Mouse (Mus musculus) E14TG2a.4 (cell line): Measurements from ENCODE around the gene Fanci.

Experiments
- H3K27me3 ChIP-seq: 2 replicates; pipeline ENCODE4 v1.6.1; 2014; ENCODE audit warnings: low read length, control low read depth; ENCODE audit not compliant: insufficient read depth
- H3K36me3 ChIP-seq: 2 replicates; pipeline ENCODE4 v1.6.1; 2014; ENCODE audit warnings: low read length, control low read depth; ENCODE audit not compliant: insufficient read depth
- H3K4me1 ChIP-seq: replicated peaks from 2 replicates; pipeline ENCODE4 v1.6.1; 2014; ENCODE audit warnings: low read depth, low read length, control low read depth
- H3K4me3 ChIP-seq: replicated peaks from 2 replicates; pipeline ENCODE4 v1.5.1; 2014; ENCODE audit warnings: mild to moderate bottlenecking, low read length
- H3K9me3 ChIP-seq: 2 replicates; pipeline ENCODE4 v1.6.1; 2014; ENCODE audit warnings: low read length, control low read depth
- CTCF ChIP-seq: conservative IDR thresholded peaks from 2 replicates; pipeline ENCODE4 v1.5.1; 2014; ENCODE audit warnings: low read length
- NANOG ChIP-seq: IDR thresholded peaks from 2 replicates; pipeline ENCODE4 v1.6.1; 2014; ENCODE audit warnings: borderline replicate concordance, low read length, mixed read lengths
- POU5F1 ChIP-seq: IDR thresholded peaks from 2 replicates; pipeline ENCODE4 v1.6.1; 2014; ENCODE audit warnings: low read length, borderline replicate concordance

The Fanci gene

GRCm38 (mm10) chr7:79392860-79393513 lies 1.3 kb downstream of the Fanci start:
- H3K27me3 ChIP-seq, result no peaks in the 10 kb centered on the region
- no peaks in the 10 kb centered on the region for H3K9me3 ChIP-seq
- TF ChIP-seq NANOG, result no peak
- TF ChIP-seq CTCF, result peak; percentile 63
- no peak for TF ChIP-seq POU5F1

GRCm38 (mm10) chr7:79393924-79394323 lies 2.2 kb downstream of the Fanci start:
- H3K4me1 ChIP-seq, result peaks cover 79% of the 10 kb centered on the region
- no peaks in the 10 kb centered on the region for H3K27me3 ChIP-seq
- H3K36me3 ChIP-seq, result peaks cover 11% of the 10 kb centered on the region
- no peaks in the 10 kb centered on the region for H3K9me3 ChIP-seq
- TF ChIP-seq NANOG, result no peak
- no peak for TF ChIP-seq CTCF
- TF ChIP-seq POU5F1, result no peak
- H3K4me3 ChIP-seq, result peak overlapping the region; percentile 94

More at GRCm38 (mm10) chr7:79392860-79393513, 1.3 kb downstream of the Fanci start:
- peak overlapping the region; percentile 94 for H3K4me3 ChIP-seq
- H3K4me1 ChIP-seq, result peaks cover 79% of the 10 kb centered on the region
- peaks cover 11% of the 10 kb centered on the region for H3K36me3 ChIP-seq

- Histone ChIP-seq H3K4me1 (peaks cover 81% of the 10 kb centered on the region), H3K27me3 (no peaks in the 10 kb centered on the region), H3K36me3 (peaks cover 11% of the 10 kb centered on the region), H3K4me3 (peak overlapping the region; percentile 94), H3K9me3 (no peaks in the 10 kb centered on the region)
- no peak for TF ChIP-seq POU5F1
- TF ChIP-seq CTCF, result no peak
- peak; percentile 62 for TF ChIP-seq NANOG
These were observed 2.9 kb downstream of the Fanci start for GRCm38 (mm10) chr7:79394666-79395065.

- Histone ChIP-seq H3K4me3 (peak overlapping the region; percentile 94; the same call in 1 of the 2 replicates), H3K27me3 (no peaks in the 10 kb centered on the region), H3K9me3 (no peaks in the 10 kb centered on the region), H3K36me3 (peaks cover 14% of the 10 kb centered on the region), H3K4me1 (peaks cover 83% of the 10 kb centered on the region)
- no peak for TF ChIP-seq CTCF
These were observed 3.5 kb downstream of the Fanci start for GRCm38 (mm10) chr7:79395186-79395585.

GRCm38 (mm10) chr7:79397446-79397963 lies 5.8 kb downstream of the Fanci start:
- Histone ChIP-seq H3K27me3 (no peaks in the 10 kb centered on the region), H3K4me1 (peaks cover 92% of the 10 kb centered on the region), H3K4me3 (peak overlapping the region; percentile 69), H3K36me3 (peaks cover 37% of the 10 kb centered on the region), H3K9me3 (no peaks in the 10 kb centered on the region)
- TF ChIP-seq CTCF (no peak), POU5F1 (no peak), NANOG (no peak)

- Histone ChIP-seq H3K36me3 (peaks cover 46% of the 10 kb centered on the region), H3K4me1 (peaks cover 91% of the 10 kb centered on the region), H3K4me3 (peak overlapping the region; percentile 69), H3K9me3 (no peaks in the 10 kb centered on the region), H3K27me3 (no peaks in the 10 kb centered on the region)
- no peak for TF ChIP-seq CTCF
- no peak for TF ChIP-seq POU5F1
- no peak for TF ChIP-seq NANOG
These were observed 6.7 kb downstream of the Fanci start for GRCm38 (mm10) chr7:79398426-79398825.

- peak overlapping the region; percentile 69 for H3K4me3 ChIP-seq
- TF ChIP-seq CTCF (no peak), POU5F1 (no peak), NANOG (0 out of 2 replicates have a peak, but pooled peaks have one; percentile 14)
- H3K36me3 ChIP-seq, result peaks cover 51% of the 10 kb centered on the region
- H3K9me3 ChIP-seq, result no peaks in the 10 kb centered on the region
- H3K27me3 ChIP-seq, result no peaks in the 10 kb centered on the region
- peaks cover 91% of the 10 kb centered on the region for H3K4me1 ChIP-seq
These were observed 7.2 kb downstream of the Fanci start for GRCm38 (mm10) chr7:79398971-79399370.

- Histone ChIP-seq H3K4me3 (no peak overlapping the region), H3K4me1 (peaks cover 80% of the 10 kb centered on the region), H3K9me3 (no peaks in the 10 kb centered on the region), H3K27me3 (no peaks in the 10 kb centered on the region), H3K36me3 (peaks cover 63% of the 10 kb centered on the region)
- TF ChIP-seq POU5F1 (no peak), CTCF (no peak), NANOG (no peak)
These were observed 8.6 kb downstream of the Fanci start for GRCm38 (mm10) chr7:79400296-79400695.
